Mouse (Mus musculus) heart, postnatal 0 days (tissue): ENCODE data around the gene Pparg. TPM values are rescaled to one million over a fixed set of nuclear protein-coding genes. Genes with fewer than 3 reads are reported as not detected.

Experiments
- ATAC-seq: fragments of 200-750 bp; cut with Nextera tagmentation; 2 replicates; pipeline ENCODE4 v1.8.0; 2017; ENCODE audit warnings: low read depth, moderate number of reproducible peaks, moderate library complexity; ENCODE audit not compliant: insufficient read depth
- DNase-seq: peaks from one replicate; pipeline ENCODE4 v3.0.0-alpha.2; 2016; ENCODE audit warnings: low spot score
- H3K27ac ChIP-seq: fragments of 300-500 bp; sonication (generic); 2 replicates; pipeline ENCODE4 v1.5.1; 2014; ENCODE audit warnings: low read depth, mild to moderate bottlenecking
- H3K27me3 ChIP-seq: fragments of 300-500 bp; sonication (generic); 2 replicates; pipeline ENCODE4 v1.6.1; 2014; ENCODE audit warnings: low read length, mixed read lengths; ENCODE audit not compliant: control insufficient read depth, insufficient read depth
- H3K36me3 ChIP-seq: fragments of 300-500 bp; sonication (generic); replicated peaks from 2 replicates; pipeline ENCODE4 v1.6.1; 2014; ENCODE audit warnings: low read length, mixed read lengths; ENCODE audit not compliant: control insufficient read depth, insufficient read depth
- H3K4me1 ChIP-seq: fragments of 300-500 bp; sonication (generic); 2 replicates; pipeline ENCODE4 v1.6.1; 2014; ENCODE audit warnings: antibody characterized with exemption; ENCODE audit not compliant: control insufficient read depth, insufficient read depth
- H3K4me2 ChIP-seq: fragments of 300-500 bp; sonication (generic); 2 replicates; pipeline ENCODE4 v1.6.1; 2014; ENCODE audit warnings: low read depth, mild to moderate bottlenecking, low read length, moderate library complexity
- H3K4me3 ChIP-seq: fragments of 300-500 bp; sonication (generic); 2 replicates; pipeline ENCODE4 v1.5.1; 2014; ENCODE audit warnings: low read depth, low read length
- H3K9ac ChIP-seq: fragments of 300-500 bp; sonication (generic); replicated peaks from 2 replicates; pipeline ENCODE4 v1.6.1; 2014; ENCODE audit warnings: low read depth, low read length, mixed read lengths
- H3K9me3 ChIP-seq: fragments of 300-500 bp; sonication (generic); replicated peaks from 2 replicates; pipeline ENCODE4 v1.6.1; 2016; ENCODE audit warnings: low read length; ENCODE audit not compliant: control insufficient read depth
- CTCF ChIP-seq: IDR thresholded peaks from 2 replicates; pipeline ENCODE4 v1.5.1; 2016; ENCODE audit warnings: antibody characterized with exemption, control low read depth, low read depth
- EP300 ChIP-seq: IDR thresholded peaks from 2 replicates; pipeline ENCODE4 v1.6.1; 2016; ENCODE audit warnings: antibody characterized with exemption, low read depth
- WGBS: fragments of 180-500 bp; shearing (Covaris S2); extraction: QIAGEN DNeasy Blood & Tissue Kit; methylation state at CpG from one replicate; pipeline ENCODE4 v1.1.7; 2014; 5-methylcytosine and 5-hydroxymethylcytosine counted together
- polyA plus RNA-seq: library from polyadenylated mRNA; unstranded; fragments of >200 nt; fragmentation: Nextera tagmentation; extraction: Ambion mirVana; gene quantifications from 2 replicates; pipeline ENCODE4 v1.2.1, GENCODE M21; 2015
- total RNA-seq: library from RNA; depleted of rRNA; stranded (reverse); fragments of >200 nt; gene quantifications from 2 replicates; pipeline ENCODE4 v1.2.3, GENCODE M21; 2014; ENCODE audit warnings: low replicate concordance

Pparg gene
- total and polyA plus RNA-seq, 2 experiments from 2014 or later: 5.8 to 8.0 TPM

DNA sequence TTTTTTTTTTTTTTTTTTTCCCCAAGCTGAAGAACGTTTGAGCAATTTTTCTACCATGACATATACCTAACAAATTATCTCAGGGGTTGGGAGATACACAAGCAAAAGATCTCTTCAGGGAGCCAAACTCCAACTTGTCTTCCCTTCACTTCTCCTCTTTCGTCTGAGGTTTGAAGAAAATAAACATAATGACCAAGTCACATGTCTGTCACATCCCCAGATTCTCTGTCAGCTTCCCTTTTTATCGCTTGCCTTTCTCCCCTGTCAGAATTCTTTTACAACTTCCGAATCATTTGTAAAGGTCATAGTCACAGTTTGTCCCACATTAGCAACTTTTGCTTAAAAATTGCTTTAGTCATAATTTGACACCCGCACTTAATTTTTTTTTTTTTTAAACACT, 17.2 kb upstream of the Pparg start:
- Histone ChIP-seq H3K4me3 (no peak overlapping the region), H3K27me3 (no peaks in the 10 kb centered on the region), H3K9me3 (no peaks in the 10 kb centered on the region), H3K36me3 (no peaks in the 10 kb centered on the region), H3K9ac (no peak overlapping the region), H3K27ac (no peak overlapping the region), H3K4me2 (no peak overlapping the region), H3K4me1 (no peaks in the 10 kb centered on the region)
- WGBS: 44% methylated on average over 5 of the region's 5 CpGs
- DNase-seq: no peak
- no peak for TF ChIP-seq EP300
- no peak for TF ChIP-seq CTCF
- no peak for ATAC-seq

DNA sequence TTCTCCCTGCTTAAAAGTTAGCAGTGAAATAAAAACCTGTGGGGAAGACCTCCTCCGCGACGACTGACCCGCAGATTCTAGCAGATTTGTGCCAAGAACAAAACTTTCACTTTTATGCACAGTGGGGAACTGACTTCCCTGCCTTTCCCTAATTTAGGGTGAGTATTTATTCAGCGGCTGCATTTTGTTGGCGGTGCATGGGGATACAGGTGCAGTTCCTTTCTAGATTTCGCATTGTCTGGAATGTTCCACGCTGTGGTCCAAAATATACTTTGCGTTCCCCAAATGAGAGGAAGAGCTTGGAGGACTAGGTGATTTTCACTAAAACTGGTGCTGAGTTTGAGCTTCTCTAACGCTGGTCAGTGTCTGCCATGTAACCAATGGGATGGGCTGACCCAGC, 16.6 kb upstream of the Pparg start:
- H3K9ac ChIP-seq: no peak overlapping the region
- H3K27ac ChIP-seq: no peak overlapping the region
- no peak for ATAC-seq
- 36% methylated on average over 10 of the region's 10 CpGs for WGBS
- no peaks in the 10 kb centered on the region for H3K36me3 ChIP-seq
- H3K27me3 ChIP-seq: no peaks in the 10 kb centered on the region
- H3K4me2 ChIP-seq: 0 out of 2 replicates have a peak overlapping the region, but pooled peaks have one; percentile 18
- DNase-seq: no peak
- no peak overlapping the region for H3K4me3 ChIP-seq
- TF ChIP-seq CTCF (no peak), EP300 (no peak)
- H3K9me3 ChIP-seq: no peaks in the 10 kb centered on the region
- no peaks in the 10 kb centered on the region for H3K4me1 ChIP-seq

DNA sequence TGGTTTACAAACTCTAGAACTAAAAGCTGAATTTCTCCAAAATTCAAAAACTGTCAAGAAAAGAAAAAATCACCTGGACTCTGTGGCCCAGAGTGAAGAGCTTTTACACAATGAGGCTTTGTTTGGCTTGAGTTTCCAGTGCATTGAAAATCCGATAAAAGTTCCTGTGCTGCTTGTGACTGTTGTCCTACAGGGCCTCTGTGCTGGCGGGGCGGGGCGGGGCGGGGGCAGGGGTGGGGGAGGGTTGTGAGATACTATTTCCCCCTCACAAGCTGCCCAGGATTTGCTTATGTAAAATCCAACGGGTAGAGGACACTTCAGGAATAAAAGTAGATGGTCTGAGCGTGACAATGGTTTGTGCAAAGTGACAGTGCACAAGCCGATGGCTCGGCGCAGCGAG, 16.2 kb upstream of the Pparg start:
- no peak overlapping the region for H3K4me3 ChIP-seq
- H3K4me2 ChIP-seq: peak overlapping the region; percentile 18; the same call in 1 of the 2 replicates
- H3K9me3 ChIP-seq: no peaks in the 10 kb centered on the region
- TF ChIP-seq EP300 (no peak), CTCF (no peak)
- H3K27me3 ChIP-seq: no peaks in the 10 kb centered on the region
- H3K27ac ChIP-seq: no peak overlapping the region
- no peaks in the 10 kb centered on the region for H3K4me1 ChIP-seq
- no peak overlapping the region for H3K9ac ChIP-seq
- H3K36me3 ChIP-seq: no peaks in the 10 kb centered on the region
- WGBS: 39% methylated on average over 11 of the region's 11 CpGs
- no peak for ATAC-seq
- no peak for DNase-seq

DNA sequence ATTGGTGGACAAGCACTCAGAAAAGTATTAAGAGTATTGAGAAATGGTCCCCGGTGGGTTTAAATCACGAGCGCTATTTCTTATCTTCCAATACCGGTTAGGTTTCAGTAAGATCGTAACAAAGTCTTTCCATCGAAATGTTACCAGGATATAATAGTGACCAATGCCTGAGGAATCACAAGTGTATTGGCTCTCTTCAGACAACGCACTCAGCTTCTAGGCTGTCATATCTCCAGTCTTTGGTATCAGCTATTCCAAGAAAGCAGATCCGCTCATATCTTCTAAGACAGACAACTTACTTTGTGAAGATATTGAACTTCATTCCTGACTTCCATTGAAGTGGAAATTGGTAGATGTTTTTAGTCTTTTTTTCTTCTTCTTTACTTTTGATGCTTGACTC, 15.7 kb upstream of the Pparg start:
- ATAC-seq (no peak), DNase-seq (no peak)
- Histone ChIP-seq H3K27ac (no peak overlapping the region), H3K4me1 (no peaks in the 10 kb centered on the region), H3K9me3 (no peaks in the 10 kb centered on the region), H3K36me3 (no peaks in the 10 kb centered on the region), H3K27me3 (no peaks in the 10 kb centered on the region), H3K4me2 (no peak overlapping the region), H3K4me3 (no peak overlapping the region), H3K9ac (no peak overlapping the region)
- 83% methylated on average over 8 of the region's 8 CpGs for WGBS
- TF ChIP-seq CTCF: no peak
- no peak for TF ChIP-seq EP300

DNA sequence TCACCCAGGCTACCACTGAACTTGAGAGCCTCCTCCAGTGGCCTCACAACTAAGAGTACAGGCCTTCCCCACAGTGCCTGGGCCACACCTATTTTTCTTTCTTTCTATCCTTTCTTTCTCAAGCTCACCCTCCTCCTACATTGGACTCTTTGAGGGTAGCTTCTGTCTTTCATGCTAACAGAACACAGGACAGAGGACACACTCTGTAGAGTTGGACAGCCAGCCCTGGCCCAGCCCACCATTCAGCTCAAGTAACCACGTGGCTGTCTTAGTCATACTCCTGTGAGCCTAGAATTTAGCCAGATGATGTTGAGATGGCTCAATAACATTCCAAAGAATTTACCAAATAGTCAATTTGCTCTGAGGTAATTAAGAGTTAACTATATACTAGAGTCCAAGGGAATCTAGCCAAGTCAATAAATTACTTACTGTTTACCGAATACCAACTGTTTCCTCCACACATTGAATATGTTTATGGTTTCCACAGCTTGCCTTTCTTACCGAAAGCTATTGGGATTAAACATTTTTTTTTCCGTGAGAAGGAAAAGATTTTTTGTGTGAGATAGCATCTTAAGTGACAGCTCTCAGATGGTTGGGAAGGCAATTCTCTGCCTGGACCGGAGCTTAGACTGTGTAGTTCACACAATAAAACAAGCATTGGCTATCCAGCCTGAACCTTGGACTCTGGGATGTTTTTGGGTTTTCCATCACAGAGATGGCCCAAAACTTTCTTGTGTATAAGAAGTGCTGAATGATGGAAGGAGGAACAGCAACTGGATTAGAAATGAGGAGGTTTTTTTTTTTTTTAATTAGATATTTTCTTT, 10.9 kb upstream of the Pparg start:
- H3K9me3 ChIP-seq: 0 out of 2 replicates have a peak, but pooled peaks cover 2% of the 10 kb centered on the region
- no peak overlapping the region for H3K4me3 ChIP-seq
- ATAC-seq: no peak
- no peak for DNase-seq
- H3K36me3 ChIP-seq: no peaks in the 10 kb centered on the region
- H3K4me1 ChIP-seq: no peaks in the 10 kb centered on the region
- no peak for TF ChIP-seq EP300
- TF ChIP-seq CTCF: no peak
- no peak overlapping the region for H3K27ac ChIP-seq
- WGBS: 74% methylated on average over 5 of the region's 5 CpGs
- no peaks in the 10 kb centered on the region for H3K27me3 ChIP-seq
- H3K4me2 ChIP-seq: no peak overlapping the region
- H3K9ac ChIP-seq: no peak overlapping the region
